Mouse (Mus musculus): ENCODE results near the gene Ccnb1ip1. TPM values are rescaled to one million over a fixed set of nuclear protein-coding genes. Genes with fewer than 3 reads are reported as not detected.
"Not testable (repeated sequence)": the region's sequence is repeated elsewhere in the genome, so short reads cannot be mapped to it uniquely, and the experiment has no call there.

Gene Ccnb1ip1
- total RNA-seq (2014; fragmentation: Nextera tagmentation) (not detected in 2 replicates), total RNA-seq (2017) (not detected in 2 replicates)

DNA sequence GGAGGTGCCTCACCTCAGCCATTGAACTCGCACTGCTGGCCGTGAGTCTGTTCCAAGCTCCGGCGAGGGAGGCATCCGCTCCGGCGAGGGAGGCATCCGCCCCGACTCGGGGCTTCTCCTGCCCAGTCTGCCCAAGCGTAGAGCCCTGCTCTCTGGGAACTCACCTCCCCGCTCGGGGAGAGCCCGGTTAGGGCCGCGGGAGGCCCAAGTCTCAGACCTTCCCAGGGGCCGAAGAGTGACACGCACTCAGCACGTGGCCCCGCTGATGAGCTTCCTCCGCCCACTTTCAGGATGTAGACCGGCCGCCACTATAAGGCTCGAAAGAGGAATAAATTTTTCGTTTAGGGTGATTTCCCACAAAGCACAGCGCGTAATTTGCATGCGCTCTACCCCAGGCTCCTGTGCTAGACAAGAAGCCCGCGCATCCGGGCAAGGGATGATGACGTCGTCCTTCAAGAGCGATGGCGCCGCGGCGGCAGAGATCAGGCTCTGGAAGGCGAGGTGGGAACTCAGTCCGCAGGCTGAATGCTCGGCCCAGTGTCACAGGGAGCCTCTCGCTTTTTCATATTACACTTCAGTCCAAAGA is at the start of gene Ccnb1ip1, which contains the start of gene Parp2:
Ccnb1ip1 (minus strand) TSS at position 246 of the 586 bp plus-strand sequence.
Parp2 (plus strand) TSS at position 355 of the 586 bp plus-strand sequence.
- ATAC-seq (replicated peaks; ENCODE audit: poor library complexity, severe bottlenecking): peak; percentile 95

- no peak for ATAC-seq (replicated peaks; ENCODE audit: poor library complexity, severe bottlenecking)
Observed at GRCm38 (mm10) chr14:50855788-50856187, 48.3 kb upstream of the Ccnb1ip1 start.

DNA sequence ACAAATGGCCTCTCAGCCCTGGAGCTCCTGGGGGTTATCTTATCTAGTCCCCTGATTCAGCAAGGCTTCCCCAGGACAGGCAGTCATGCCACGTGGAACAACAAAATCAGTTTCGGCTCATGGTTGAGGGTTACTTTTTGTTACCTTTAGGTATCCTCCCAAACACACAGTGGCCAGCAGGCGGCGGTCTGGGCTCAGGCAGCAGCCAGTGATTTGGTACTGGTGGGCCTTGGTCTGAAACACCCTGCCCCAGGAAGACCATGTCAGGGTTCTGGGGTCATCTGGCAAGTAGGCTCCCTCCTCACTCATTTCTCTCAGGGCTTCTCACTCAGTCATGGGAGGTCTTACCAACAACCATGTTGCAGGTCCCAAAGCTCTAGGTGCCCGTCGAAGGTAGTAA is 29.7 kb upstream of the Ccnb1ip1 start:
- ATAC-seq (replicated peaks; ENCODE audit: poor library complexity, severe bottlenecking): no peak

- peak; percentile 47 for ATAC-seq (replicated peaks; ENCODE audit: poor library complexity, severe bottlenecking)
Observed at GRCm38 (mm10) chr14:50834435-50834834, 26.9 kb upstream of the Ccnb1ip1 start.

GRCm38 (mm10) chr14:50833964-50834363 is 26.4 kb upstream of the Ccnb1ip1 start:
- peak; percentile 89 for ATAC-seq (replicated peaks; ENCODE audit: poor library complexity, severe bottlenecking)

DNA sequence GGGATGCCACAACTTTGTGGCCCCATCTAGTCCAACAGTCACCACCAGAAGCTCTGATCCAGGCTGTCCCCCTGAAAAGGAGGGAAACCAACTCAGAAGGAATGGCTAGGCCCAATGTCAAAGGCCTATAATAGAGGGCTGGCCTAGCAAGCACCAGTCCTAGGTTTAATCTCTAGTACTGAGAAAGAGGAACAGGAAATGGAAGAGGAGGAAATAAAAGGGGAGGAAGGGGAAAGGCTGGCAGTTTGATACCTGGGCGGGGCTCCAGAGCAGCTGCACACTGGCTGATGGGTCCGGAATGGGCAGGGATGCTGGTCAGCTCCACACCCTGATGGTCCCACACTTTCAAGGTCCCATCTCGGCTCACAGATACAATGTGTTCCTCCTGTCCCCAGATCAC is 22.3 kb upstream of the Ccnb1ip1 start:
- peak; percentile 40 for ATAC-seq (replicated peaks; ENCODE audit: poor library complexity, severe bottlenecking)

DNA sequence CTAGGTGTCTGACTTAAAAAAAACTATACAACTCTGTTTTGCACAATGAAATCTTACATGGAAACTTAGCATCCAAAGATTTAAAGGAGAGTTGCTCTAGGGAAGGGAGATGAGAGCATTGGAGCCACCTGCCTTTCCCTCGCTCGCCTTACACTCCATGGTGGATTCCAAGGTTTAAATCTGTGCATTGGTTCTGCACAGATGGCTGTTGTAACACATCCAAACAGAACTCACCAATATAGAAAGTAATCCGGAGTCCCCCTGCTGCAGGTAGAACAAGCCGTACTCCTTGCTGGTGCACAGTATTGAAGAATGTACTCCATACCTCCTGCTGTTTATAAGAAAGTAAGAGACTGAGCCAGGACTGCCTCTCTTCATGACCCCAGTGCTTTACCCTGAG is 19.0 kb upstream of the Ccnb1ip1 start:
- no peak for ATAC-seq (replicated peaks; ENCODE audit: poor library complexity, severe bottlenecking)

DNA sequence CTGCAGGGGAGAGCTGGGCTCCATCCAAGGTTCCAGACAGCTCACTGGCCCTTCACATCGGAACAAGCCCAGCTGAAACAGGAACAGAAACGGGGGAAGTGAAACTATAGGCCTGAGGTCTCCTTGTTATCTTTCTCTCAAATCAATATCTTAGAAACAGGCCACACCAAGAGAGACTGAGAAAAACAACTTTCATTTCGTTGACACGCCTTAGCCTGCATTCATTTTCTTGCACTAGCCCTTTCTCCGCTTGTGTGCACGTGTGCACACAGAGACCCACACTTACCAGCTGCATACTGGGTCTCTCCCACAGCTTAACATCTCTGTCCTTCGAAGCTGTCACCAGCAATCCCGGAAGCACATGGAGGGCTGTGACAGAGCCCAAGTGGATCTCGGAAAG is 16.7 kb upstream of the Ccnb1ip1 start:
- peak; percentile 93 for ATAC-seq (replicated peaks; ENCODE audit: poor library complexity, severe bottlenecking)

DNA sequence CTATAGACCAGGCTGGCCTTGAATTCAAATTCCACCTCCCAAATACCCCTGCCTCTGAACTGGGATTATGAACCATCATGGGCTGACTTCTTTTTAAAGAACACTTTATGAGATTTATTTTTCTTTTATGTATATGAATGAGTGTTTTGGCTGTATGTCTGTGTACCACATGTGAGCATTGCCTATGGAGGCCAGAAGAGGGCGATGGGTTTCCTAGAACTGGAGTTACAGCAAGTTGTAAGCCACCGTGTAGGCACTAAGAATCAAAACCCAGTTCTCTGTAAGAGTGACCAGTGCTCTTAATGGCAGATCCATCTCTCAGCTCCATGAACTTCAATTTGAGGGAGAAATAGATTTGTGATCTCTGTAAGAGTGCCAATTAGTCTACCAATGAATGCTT is 15.7 kb upstream of the Ccnb1ip1 start:
- no peak for ATAC-seq (replicated peaks; ENCODE audit: poor library complexity, severe bottlenecking)

- no peak for ATAC-seq (replicated peaks; ENCODE audit: poor library complexity, severe bottlenecking)
Observed at GRCm38 (mm10) chr14:50813060-50813459, 5.5 kb upstream of the Ccnb1ip1 start.

- not testable (repeated sequence) for ATAC-seq (replicated peaks; ENCODE audit: poor library complexity, severe bottlenecking)
Observed at GRCm38 (mm10) chr14:50806469-50806868, 1.1 kb downstream of the Ccnb1ip1 start.

GRCm38 (mm10) chr14:50804683-50805082 is 2.8 kb downstream of the Ccnb1ip1 start:
- ATAC-seq (replicated peaks; ENCODE audit: poor library complexity, severe bottlenecking): no peak

DNA sequence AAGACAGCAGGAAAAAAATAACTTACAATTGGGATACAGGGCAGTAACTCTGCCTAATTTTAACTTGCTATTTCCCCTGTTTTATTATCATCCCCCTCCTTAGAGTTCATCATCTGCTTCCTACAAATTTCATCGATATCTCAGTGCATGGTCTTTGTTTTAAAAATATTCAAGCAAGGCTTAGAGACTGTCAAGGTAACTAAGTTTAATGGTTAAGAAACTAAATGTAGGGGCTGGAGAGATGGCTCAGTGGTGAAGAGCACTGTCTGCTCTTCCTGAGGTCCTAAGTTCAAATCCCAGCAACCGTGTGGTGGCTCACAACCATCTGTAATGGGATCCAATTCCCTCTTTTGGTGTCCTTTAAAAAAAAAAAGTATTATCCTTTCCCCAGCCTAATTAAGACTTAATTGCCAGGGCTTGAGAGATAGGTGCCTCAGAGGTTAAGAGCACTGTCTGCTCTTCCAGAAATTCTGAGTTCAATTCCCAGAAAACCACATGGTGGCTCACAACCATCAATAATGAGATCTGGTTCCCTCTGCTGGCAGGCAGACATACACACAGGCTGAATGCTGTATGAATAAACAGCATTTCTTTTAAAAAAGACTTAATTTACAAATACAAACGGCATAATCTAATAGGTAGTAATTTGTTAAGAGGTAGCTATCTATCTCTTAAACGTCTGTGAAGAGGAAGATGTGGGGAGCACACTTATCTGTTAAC is 4.5 kb downstream of the Ccnb1ip1 start:
- ATAC-seq (replicated peaks; ENCODE audit: poor library complexity, severe bottlenecking): no peak

DNA sequence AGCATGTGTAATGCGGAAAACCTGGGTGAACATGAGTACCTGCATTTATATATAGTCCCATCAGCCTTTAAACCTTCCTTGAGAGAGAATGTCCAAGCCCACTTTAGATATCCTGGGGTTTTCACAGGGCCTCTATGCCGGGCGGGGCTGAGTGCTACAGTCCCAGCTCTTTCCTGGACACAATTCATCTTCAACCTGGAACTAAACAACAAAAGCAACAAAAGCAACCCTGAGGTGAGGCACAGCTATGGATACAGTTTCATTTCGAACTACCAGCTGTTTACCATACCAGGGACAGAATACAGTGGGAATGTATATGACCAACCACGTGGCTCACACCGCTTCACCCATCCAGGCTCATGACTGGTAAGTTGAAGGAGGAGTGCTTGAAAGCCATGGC is 5.1 kb downstream of the Ccnb1ip1 start:
- ATAC-seq (replicated peaks; ENCODE audit: poor library complexity, severe bottlenecking): no peak

- ATAC-seq (replicated peaks; ENCODE audit: poor library complexity, severe bottlenecking): peak; percentile 81
Observed at GRCm38 (mm10) chr14:50799502-50800259, 7.9 kb downstream of the Ccnb1ip1 start.

- ATAC-seq (replicated peaks; ENCODE audit: poor library complexity, severe bottlenecking): peak; percentile 72
Observed at GRCm38 (mm10) chr14:50798512-50798911, 9.0 kb downstream of the Ccnb1ip1 start.

DNA sequence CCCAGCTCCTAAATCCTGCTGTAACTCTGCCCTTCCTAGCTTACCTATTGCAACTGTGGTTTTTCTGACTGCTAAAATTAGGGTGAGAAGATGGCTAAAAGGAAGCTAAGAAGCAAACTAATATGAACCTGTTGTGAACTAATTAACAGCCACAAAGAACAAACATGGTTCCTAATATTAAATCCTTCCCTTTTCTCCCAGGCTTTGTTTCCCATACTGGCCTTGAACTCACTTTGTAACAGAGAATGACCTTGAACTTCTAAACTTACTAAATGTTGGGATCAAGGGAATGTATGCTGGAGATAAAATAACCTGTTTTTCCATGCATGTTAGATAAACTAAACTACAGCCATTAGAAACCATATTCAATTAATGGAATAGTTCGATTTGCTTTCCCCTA is 11.1 kb downstream of the Ccnb1ip1 start:
- ATAC-seq (replicated peaks; ENCODE audit: poor library complexity, severe bottlenecking): no peak

GRCm38 (mm10) chr14:50795965-50796364 is 11.6 kb downstream of the Ccnb1ip1 start:
- no peak for ATAC-seq (replicated peaks; ENCODE audit: poor library complexity, severe bottlenecking)

DNA sequence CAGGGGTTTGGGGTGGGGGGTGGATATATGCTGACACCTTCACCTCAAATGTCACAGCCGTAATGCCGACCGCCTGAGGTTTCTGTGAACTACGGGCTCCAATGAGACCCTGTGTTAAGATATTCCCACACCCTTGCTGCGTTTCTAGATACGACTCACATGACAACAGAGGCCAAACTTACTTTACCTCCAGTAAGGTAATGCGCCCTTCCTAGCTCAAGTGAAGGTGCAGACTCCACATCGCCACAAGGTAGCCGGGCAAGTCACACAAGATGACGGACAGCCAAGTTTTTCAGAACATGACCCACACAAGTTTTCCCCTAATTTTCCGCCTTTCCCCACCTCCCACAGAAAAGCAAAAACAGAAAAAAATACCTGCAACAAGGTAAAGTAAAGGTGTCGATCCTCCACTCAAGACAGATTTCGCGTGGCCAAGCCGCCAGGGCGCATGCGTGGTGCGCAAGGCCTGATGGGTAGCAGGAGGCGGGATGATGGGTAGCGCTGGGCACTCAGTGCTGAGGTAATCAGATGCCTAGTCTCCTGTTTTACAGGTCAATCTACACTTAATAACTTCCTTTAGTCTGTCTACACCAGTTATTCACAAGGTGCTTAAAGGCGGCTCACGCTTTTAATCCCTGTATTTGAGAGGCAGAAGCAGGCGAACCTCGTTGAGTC is 12.1 kb downstream of the Ccnb1ip1 start:
- ATAC-seq (replicated peaks; ENCODE audit: poor library complexity, severe bottlenecking): no peak

DNA sequence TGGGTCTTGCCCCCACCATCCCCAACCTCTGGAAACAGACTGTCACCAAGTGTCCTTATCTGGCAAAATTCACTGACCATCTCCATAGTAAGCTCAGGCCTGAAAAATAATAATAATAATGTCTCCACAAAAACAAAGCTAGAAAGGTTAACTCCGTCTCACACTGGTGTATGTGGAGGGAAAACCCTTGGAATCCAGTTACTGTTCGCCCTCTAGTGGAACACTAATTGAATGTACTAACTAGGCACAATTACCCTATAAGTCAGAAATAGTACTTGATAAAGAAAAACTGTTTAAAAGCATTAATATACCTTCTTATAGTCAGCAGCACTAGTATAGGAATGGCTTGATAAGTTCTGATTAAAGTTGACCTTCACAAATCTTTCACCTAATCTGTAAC is 19.4 kb downstream of the Ccnb1ip1 start:
- ATAC-seq (replicated peaks; ENCODE audit: poor library complexity, severe bottlenecking): no peak

DNA sequence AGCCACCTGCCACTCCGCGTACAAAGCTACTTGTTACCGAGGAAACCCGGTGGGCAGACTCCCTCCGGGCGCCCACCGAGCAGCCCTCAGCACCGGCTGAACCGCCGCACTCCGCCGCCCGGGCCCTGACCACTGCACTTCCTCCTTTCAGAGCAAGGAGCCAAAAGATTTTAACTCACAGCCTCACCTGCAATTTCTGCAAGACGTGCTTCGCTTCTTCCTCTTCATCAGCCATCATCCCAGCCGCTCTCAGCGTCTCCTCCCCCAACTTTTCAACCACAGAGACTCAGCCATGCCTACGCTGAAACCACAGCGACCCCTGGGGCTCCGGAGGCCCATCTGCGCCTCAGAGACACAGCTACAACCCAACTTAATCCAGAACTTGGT is 22.3 kb downstream of the Ccnb1ip1 start, which contains the start of gene Ttc5:
Ttc5 (minus strand) TSS at position 269 of the 387 bp plus-strand sequence.
- peak; percentile 99 for ATAC-seq (replicated peaks; ENCODE audit: poor library complexity, severe bottlenecking)
